Mouse (Mus musculus) midbrain, embryonic 14.5 days (tissue): ENCODE measurements around the gene Flt1. TPM values are rescaled to one million over a fixed set of nuclear protein-coding genes. Genes with fewer than 3 reads are reported as not detected.

ENCODE experiments used
- polyA plus RNA-seq: library from polyadenylated mRNA; unstranded; fragments of >200 nt; fragmentation: Nextera tagmentation; extraction: Ambion mirVana; gene quantifications from 2 replicates; pipeline ENCODE4 v1.2.1, GENCODE M21; 2014

Flt1 gene
- polyA plus RNA-seq, 1 experiment from 2014 or later, result 10.8 TPM

Other genes with a start within 250 kb of the Flt1 start
- 491 and 555 TPM in 2 replicates for gene Pomp, start 134.4 kb upstream of the Flt1 start, polyA plus RNA-seq
- 2.9 and 4.6 TPM in 2 replicates for gene Slc46a3, start 168.8 kb upstream of the Flt1 start, polyA plus RNA-seq
- 46.8 and 51.4 TPM in 2 replicates for gene Mtus2, start 231.3 kb upstream of the Flt1 start, polyA plus RNA-seq